Mouse (Mus musculus): Measurements from ENCODE around the gene Vdac1. TPM values are rescaled to one million over a fixed set of nuclear protein-coding genes. Genes with fewer than 3 reads are reported as not detected.
A peak's percentile ranks its signal among the peaks of the same experiment; 100 is the strongest.
"Not testable (repeated sequence)": the region's sequence is repeated elsewhere in the genome, so short reads cannot be mapped to it uniquely, and the experiment has no call there.

Gene Vdac1
- polyA plus RNA-seq, 1 experiment, result 251 TPM

GRCm38 (mm10) chr11:52355601-52356000 lies 5.1 kb upstream of the Vdac1 start:
- H3K4me3 ChIP-seq (ENCODE audit: insufficient read depth, low read length), result no peak overlapping the region
- no peaks in the 10 kb centered on the region for H3K4me1 ChIP-seq (ENCODE audit: control insufficient read depth, insufficient read depth, low read length)
- no peak for TF ChIP-seq POLR2A (IDR thresholded peaks at IDR 0.05; ENCODE audit: low read depth, low read length)
- TF ChIP-seq CTCF (IDR thresholded peaks at IDR 0.05; ENCODE audit: borderline replicate concordance, insufficient read depth, low read length), result no peak
- no peak overlapping the region for H3K27ac ChIP-seq (ENCODE audit: insufficient read depth, low read length)

DNA sequence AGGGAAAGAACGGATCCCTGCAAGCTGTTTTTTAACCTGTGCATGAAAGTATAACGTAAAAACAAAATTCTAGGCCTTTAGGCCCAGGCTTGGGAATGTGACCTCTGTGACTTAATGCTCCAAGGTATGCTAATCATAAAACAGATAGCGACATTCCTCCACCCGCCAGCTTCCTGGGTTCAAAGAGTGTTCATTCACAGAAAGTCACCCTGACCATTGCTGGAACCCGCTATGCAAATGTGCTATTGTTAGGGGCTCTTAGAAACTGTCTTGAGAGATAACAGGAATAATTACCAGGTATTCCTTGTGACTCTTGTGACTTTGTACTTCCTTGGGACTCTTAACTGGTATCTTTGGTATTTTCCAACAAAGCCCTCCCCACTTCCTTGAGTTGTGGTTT lies 3.6 kb upstream of the Vdac1 start:
- H3K27ac ChIP-seq (ENCODE audit: insufficient read depth, low read length); H3K4me1 ChIP-seq (ENCODE audit: control insufficient read depth, insufficient read depth, low read length); H3K4me3 ChIP-seq (ENCODE audit: insufficient read depth, low read length): not testable (repeated sequence)

- Histone ChIP-seq H3K27ac (ENCODE audit: insufficient read depth, low read length) (no peak overlapping the region), H3K4me1 (ENCODE audit: control insufficient read depth, insufficient read depth, low read length) (no peaks in the 10 kb centered on the region), H3K4me3 (ENCODE audit: insufficient read depth, low read length) (peak overlapping the region; percentile 24; the same call in 1 of the 2 replicates)
- TF ChIP-seq POLR2A (IDR thresholded peaks at IDR 0.05; ENCODE audit: low read depth, low read length), result no peak
- TF ChIP-seq CTCF (IDR thresholded peaks at IDR 0.05; ENCODE audit: borderline replicate concordance, insufficient read depth, low read length), result no peak
These were observed 2.1 kb upstream of the Vdac1 start for GRCm38 (mm10) chr11:52358520-52358919.

- Histone ChIP-seq H3K4me1 (ENCODE audit: control insufficient read depth, insufficient read depth, low read length) (no peaks in the 10 kb centered on the region), H3K27ac (ENCODE audit: insufficient read depth, low read length) (peak overlapping the region; percentile 77), H3K4me3 (ENCODE audit: insufficient read depth, low read length) (peak overlapping the region; percentile 78)
- peak; percentile 43; the same call in 1 of the 2 replicates for TF ChIP-seq POLR2A (IDR thresholded peaks at IDR 0.05; ENCODE audit: low read depth, low read length)
- TF ChIP-seq CTCF (IDR thresholded peaks at IDR 0.05; ENCODE audit: borderline replicate concordance, insufficient read depth, low read length), result no peak
These were observed 782 bp upstream of the Vdac1 start for GRCm38 (mm10) chr11:52359686-52360470.

DNA sequence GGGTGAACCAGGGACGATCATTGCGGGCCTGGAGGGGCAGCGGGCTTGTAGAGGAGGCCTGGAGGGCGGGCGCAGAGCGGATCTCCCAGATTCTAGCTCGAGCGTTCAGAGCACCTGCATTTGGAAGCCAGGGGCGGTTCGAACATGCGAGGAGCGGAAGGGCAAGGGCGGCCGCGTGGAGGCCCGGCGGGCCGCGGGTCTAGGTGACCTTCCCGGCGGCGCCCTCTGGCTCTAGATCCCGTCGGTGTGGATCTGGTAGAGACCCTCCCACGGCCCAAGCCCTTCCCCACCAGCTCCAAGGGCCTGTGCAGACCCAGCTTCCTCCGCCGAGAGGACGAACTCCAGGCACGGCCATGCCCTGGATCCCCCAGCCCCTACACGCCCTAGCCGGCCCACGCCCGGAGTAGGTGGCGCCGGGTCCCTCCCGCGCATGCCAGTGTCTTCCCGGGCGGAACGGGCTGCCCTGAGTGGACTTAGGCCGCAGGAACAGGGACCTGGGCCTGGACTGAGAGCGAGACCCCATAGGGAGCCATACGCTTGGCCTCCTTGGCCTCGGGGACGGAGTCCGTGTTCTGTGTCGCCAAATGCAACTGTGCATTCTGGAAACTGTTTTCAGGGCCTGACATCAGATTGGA lies 744 bp downstream of the Vdac1 start:
- TF ChIP-seq POLR2A (IDR thresholded peaks at IDR 0.05; ENCODE audit: low read depth, low read length) (peak; percentile 42; the same call in 1 of the 2 replicates), CTCF (IDR thresholded peaks at IDR 0.05; ENCODE audit: borderline replicate concordance, insufficient read depth, low read length) (no peak)
- Histone ChIP-seq H3K27ac (ENCODE audit: insufficient read depth, low read length) (peak overlapping the region; percentile 79), H3K4me3 (ENCODE audit: insufficient read depth, low read length) (peak overlapping the region; percentile 78), H3K4me1 (ENCODE audit: control insufficient read depth, insufficient read depth, low read length) (no peaks in the 10 kb centered on the region)

GRCm38 (mm10) chr11:52364376-52364775 lies 3.7 kb downstream of the Vdac1 start:
- Histone ChIP-seq H3K4me1 (ENCODE audit: control insufficient read depth, insufficient read depth, low read length) (peaks cover 2% of the 10 kb centered on the region; the same call in 1 of the 2 replicates), H3K27ac (ENCODE audit: insufficient read depth, low read length) (no peak overlapping the region), H3K4me3 (ENCODE audit: insufficient read depth, low read length) (no peak overlapping the region)
- TF ChIP-seq POLR2A (IDR thresholded peaks at IDR 0.05; ENCODE audit: low read depth, low read length) (no peak), CTCF (IDR thresholded peaks at IDR 0.05; ENCODE audit: borderline replicate concordance, insufficient read depth, low read length) (no peak)

DNA sequence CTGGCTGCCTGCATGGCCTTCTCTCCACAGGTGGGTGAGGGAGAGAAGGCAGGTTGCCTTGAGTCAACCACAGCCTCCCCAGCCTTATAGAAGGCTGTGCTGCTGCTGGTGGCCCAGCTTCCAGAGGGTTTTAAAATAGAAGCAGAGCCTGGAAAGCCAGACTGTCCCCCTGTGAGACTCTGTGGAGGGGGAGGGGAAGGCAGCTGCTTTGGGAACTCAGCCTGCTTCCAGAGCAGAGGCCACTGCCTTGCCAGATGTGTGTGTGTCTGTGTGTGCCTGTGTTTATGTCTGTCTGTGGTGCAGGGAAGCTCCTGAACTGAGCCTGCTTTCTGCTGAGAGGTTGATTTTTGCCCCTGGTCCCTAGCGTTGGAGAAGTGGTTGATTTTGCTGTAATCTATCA lies 4.5 kb downstream of the Vdac1 start:
- Histone ChIP-seq H3K4me1 (ENCODE audit: control insufficient read depth, insufficient read depth, low read length) (peaks cover 2% of the 10 kb centered on the region; the same call in 1 of the 2 replicates), H3K27ac (ENCODE audit: insufficient read depth, low read length) (no peak overlapping the region), H3K4me3 (ENCODE audit: insufficient read depth, low read length) (no peak overlapping the region)
- TF ChIP-seq CTCF (IDR thresholded peaks at IDR 0.05; ENCODE audit: borderline replicate concordance, insufficient read depth, low read length), result no peak
- TF ChIP-seq POLR2A (IDR thresholded peaks at IDR 0.05; ENCODE audit: low read depth, low read length), result no peak

DNA sequence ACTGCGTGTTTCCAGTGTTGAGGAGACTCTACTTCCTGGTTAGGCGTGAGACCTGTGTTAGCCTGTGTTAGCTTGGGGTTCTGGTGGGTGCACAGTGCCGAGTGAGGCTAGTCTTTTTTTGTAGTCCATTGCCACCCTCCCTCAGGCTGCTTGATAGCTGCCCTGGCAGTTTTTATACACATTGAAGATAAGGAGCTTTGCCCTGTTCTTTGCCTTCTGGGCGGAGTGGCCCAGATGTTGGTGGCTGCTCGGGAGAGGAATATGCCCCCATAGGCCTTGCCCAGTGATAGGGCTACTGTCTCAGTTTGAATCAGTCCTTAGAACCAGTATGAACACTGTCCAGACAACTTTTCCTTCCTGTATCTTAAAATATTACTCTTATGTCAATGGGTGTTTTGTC lies 5.7 kb downstream of the Vdac1 start:
- H3K4me1 ChIP-seq (ENCODE audit: control insufficient read depth, insufficient read depth, low read length), result peaks cover 5% of the 10 kb centered on the region; the same call in 1 of the 2 replicates
- H3K27ac ChIP-seq (ENCODE audit: insufficient read depth, low read length), result no peak overlapping the region
- no peak for TF ChIP-seq CTCF (IDR thresholded peaks at IDR 0.05; ENCODE audit: borderline replicate concordance, insufficient read depth, low read length)
- TF ChIP-seq POLR2A (IDR thresholded peaks at IDR 0.05; ENCODE audit: low read depth, low read length), result no peak
- H3K4me3 ChIP-seq (ENCODE audit: insufficient read depth, low read length), result no peak overlapping the region

- H3K4me1 ChIP-seq (ENCODE audit: control insufficient read depth, insufficient read depth, low read length), result peaks cover 5% of the 10 kb centered on the region; the same call in 1 of the 2 replicates
- no peak for TF ChIP-seq CTCF (IDR thresholded peaks at IDR 0.05; ENCODE audit: borderline replicate concordance, insufficient read depth, low read length)
- TF ChIP-seq POLR2A (IDR thresholded peaks at IDR 0.05; ENCODE audit: low read depth, low read length), result no peak
- H3K4me3 ChIP-seq (ENCODE audit: insufficient read depth, low read length), result no peak overlapping the region
- no peak overlapping the region for H3K27ac ChIP-seq (ENCODE audit: insufficient read depth, low read length)
These were observed 7.7 kb downstream of the Vdac1 start for GRCm38 (mm10) chr11:52368176-52368985.

Data from embryonic fibroblast, embryonic 13.5 days (primary cell).